In the genomic region with DNA sequence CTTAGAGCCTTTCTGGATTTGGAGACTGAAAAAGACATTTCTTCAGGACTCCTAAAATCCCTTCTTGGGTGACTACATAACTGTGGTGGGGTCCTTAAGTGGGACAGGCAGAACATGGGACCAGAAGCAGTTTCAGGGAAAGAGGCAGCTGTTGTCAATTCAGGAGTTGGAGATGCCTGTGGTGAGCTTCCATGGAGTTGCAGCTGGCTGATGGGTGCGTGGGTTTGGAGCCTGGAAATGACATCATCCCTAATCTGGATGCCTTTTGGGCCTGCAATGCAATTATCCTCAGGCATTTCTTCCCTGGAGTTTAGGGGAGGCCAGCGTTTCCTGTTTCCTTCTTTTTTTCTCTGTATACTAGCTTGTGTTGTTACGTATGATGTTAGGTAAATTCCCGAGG, we compare ENCODE assay signal across 15 mouse cellular contexts. TPM values are rescaled to one million over a fixed set of nuclear protein-coding genes. Genes with fewer than 3 reads are reported as not detected.
DNase-seq lines count a peak whose midpoint lies in the region; ATAC-seq and TF ChIP-seq lines count a peak whose summit lies in the region.
"Had no signal": no experiment of that assay in that cellular context is flagged by ENCODE, and none has a peak within 500 bp of the region (broad histone marks: within the 10 kb centered on the region; RNA-seq: fewer than 3 reads in every experiment).

No protein-coding gene starts in this region.

- H3K4me3 ChIP-seq in heart, embryonic 10.5 days: no peak overlapping the region
- no peak overlapping the region for H3K4me3 ChIP-seq in embryonic facial prominence, embryonic 13.5 days
- no peak overlapping the region for H3K4me3 ChIP-seq in heart, embryonic 14.5 days (ENCODE audit: control insufficient read depth in 1 of 2, insufficient read depth in 1 of 2, low read depth in 1 of 2, low read length in 2 of 2)
- H3K4me3 ChIP-seq in myocyte: no peak overlapping the region
- H3K4me3 ChIP-seq: forebrain, embryonic 15.5 days had no signal

- H3K9me3 ChIP-seq in heart, embryonic 10.5 days: no peaks in the 10 kb centered on the region
- H3K9me3 ChIP-seq in embryonic facial prominence, embryonic 13.5 days: no peaks in the 10 kb centered on the region
- H3K9me3 ChIP-seq in heart, embryonic 14.5 days (ENCODE audit: control insufficient read depth, low read length): no peaks in the 10 kb centered on the region
- H3K9me3 ChIP-seq: forebrain, embryonic 15.5 days had no signal

- no peak overlapping the region for H3K4me2 ChIP-seq in embryonic facial prominence, embryonic 13.5 days
- H3K4me2 ChIP-seq in heart, embryonic 14.5 days (ENCODE audit: low read length): no peak overlapping the region
- peak overlapping the region; percentile 59 for H3K4me2 ChIP-seq in myocyte (ENCODE audit: low read depth)
- H3K4me2 ChIP-seq: forebrain, embryonic 15.5 days had no signal

- H3K4me1 ChIP-seq in heart, embryonic 10.5 days: peaks cover 3% of the 10 kb centered on the region; the same call in 1 of the 2 replicates
- peaks cover 12% of the 10 kb centered on the region for H3K4me1 ChIP-seq in embryonic facial prominence, embryonic 13.5 days
- H3K4me1 ChIP-seq in heart, embryonic 14.5 days (ENCODE audit: control insufficient read depth in 2 of 2, insufficient read depth in 2 of 2, low read length in 2 of 2): no peaks in the 10 kb centered on the region; a peak in 1 of 4 replicates
- H3K4me1 ChIP-seq: forebrain, embryonic 15.5 days had no signal

- H3K27me3 ChIP-seq in heart, embryonic 10.5 days (ENCODE audit: insufficient read depth, poor library complexity, severe bottlenecking): no peaks in the 10 kb centered on the region
- H3K27me3 ChIP-seq in embryonic facial prominence, embryonic 13.5 days: no peaks in the 10 kb centered on the region
- H3K27me3 ChIP-seq in heart, embryonic 14.5 days (ENCODE audit: control insufficient read depth, insufficient read depth, low read length): no peaks in the 10 kb centered on the region
- H3K27me3 ChIP-seq in myocyte (ENCODE audit: control insufficient read depth, insufficient read depth, insufficient read length): no peaks in the 10 kb centered on the region
- H3K27me3 ChIP-seq: forebrain, embryonic 15.5 days had no signal

- no peak for TF ChIP-seq POLR2A in myocyte (IDR thresholded peaks at IDR 0.05; ENCODE audit: insufficient read length, low read depth)

- no peaks in the 10 kb centered on the region for H3K36me3 ChIP-seq in heart, embryonic 10.5 days
- no peaks in the 10 kb centered on the region for H3K36me3 ChIP-seq in embryonic facial prominence, embryonic 13.5 days
- no peaks in the 10 kb centered on the region for H3K36me3 ChIP-seq in heart, embryonic 14.5 days (ENCODE audit: control insufficient read depth, insufficient read depth, low read length)
- H3K36me3 ChIP-seq in myocyte (ENCODE audit: control insufficient read depth, insufficient read depth): no peaks in the 10 kb centered on the region
- H3K36me3 ChIP-seq: forebrain, embryonic 15.5 days had no signal

- H3ac ChIP-seq in myocyte (ENCODE audit: control insufficient read depth, insufficient read length): no peak overlapping the region

- no peak overlapping the region; the same call in 1 of the 2 replicates for H3K27ac ChIP-seq in heart, embryonic 10.5 days
- H3K27ac ChIP-seq in embryonic facial prominence, embryonic 13.5 days: peak overlapping the region; percentile 33
- H3K27ac ChIP-seq in heart, embryonic 14.5 days (replicated peaks in 1 of 2; ENCODE audit: control insufficient read depth in 1 of 2, insufficient read depth in 1 of 2, low read depth in 2 of 2, low read length in 2 of 2): peak overlapping the region; percentile 40 to 59; a peak in 3 of 4 replicates
- H3K27ac ChIP-seq: forebrain, embryonic 15.5 days had no signal

- 46% methylated on average over 4 of the region's 4 CpGs for WGBS in heart, embryonic 10.5 days
- 17% methylated on average over 4 of the region's 4 CpGs for WGBS in embryonic facial prominence, embryonic 13.5 days
- WGBS in heart, embryonic 14.5 days: 51% methylated on average over 4 of the region's 4 CpGs

- H3K9ac ChIP-seq in embryonic facial prominence, embryonic 13.5 days: no peak overlapping the region
- no peak overlapping the region for H3K9ac ChIP-seq in heart, embryonic 14.5 days (ENCODE audit: low read length)
- H3K9ac ChIP-seq: forebrain, embryonic 15.5 days had no signal

- DNase-seq in heart, adult 11 months: peak; percentile 96
- no peak for DNase-seq in heart, embryonic 10.5 days (ENCODE audit: low spot score)
- DNase-seq in left cerebral cortex, adult 9 months (ENCODE audit: low spot score in 2 of 2): no peak
- DNase-seq in adrenal gland, adult 2 months: no peak
- DNase-seq in urinary bladder, adult 18-20 months (ENCODE audit: low spot score in 2 of 2): no peak
- DNase-seq: embryo, embryonic 11 days; thymus, adult 2 months had no signal

- H3K79me2 ChIP-seq in myocyte (ENCODE audit: control insufficient read depth, insufficient read depth): no peaks in the 10 kb centered on the region

- no peak for ATAC-seq in embryonic facial prominence, embryonic 13.5 days (ENCODE audit: insufficient number of reproducible peaks, insufficient read depth, low FRiP score, low TSS enrichment, low read depth)
- ATAC-seq in heart, embryonic 14.5 days (ENCODE audit: insufficient number of reproducible peaks, insufficient read depth, low FRiP score, low read depth): no peak
- ATAC-seq: forebrain, embryonic 15.5 days; intestine, embryonic 16.5 days had no signal

TF ChIP-seq in myocyte, 11 proteins besides CTCF, POLR2A, EP300 and RAD21:
- TF ChIP-seq MYOG (IDR thresholded peaks at IDR 0.05; ENCODE audit: control insufficient read depth in 1 of 3, insufficient read depth in 1 of 3, insufficient read length in 2 of 3, low read depth in 2 of 3) (peak; percentile 68 to 95 (median 83)), TCF12 (IDR thresholded peaks at IDR 0.05; ENCODE audit: insufficient read depth, poor library complexity, severe bottlenecking) (peak; percentile 69), USF1 (IDR thresholded peaks at IDR 0.05; ENCODE audit: low read depth) (no peak), CEBPB (IDR thresholded peaks at IDR 0.05; ENCODE audit: insufficient read depth, poor library complexity, severe bottlenecking) (0 out of 2 replicates have a peak, but pooled peaks have one; percentile 48), MYOD1 (IDR thresholded peaks at IDR 0.05; ENCODE audit: control insufficient read depth in 1 of 3, insufficient read length in 2 of 3, low read depth in 2 of 3) (peak in 2 of 3 experiments; percentile 92 to 93), MAX (IDR thresholded peaks at IDR 0.05; ENCODE audit: low read depth) (no peak), TCF3 (IDR thresholded peaks at IDR 0.05; ENCODE audit: insufficient read length, low read depth) (peak; percentile 31)

RNA-seq across cellular contexts. Expression of a gene that starts 31.7 kb away (rescaled TPM):
- polyA plus RNA-seq in heart, embryonic 10.5 days (2016; fragmentation: Nextera tagmentation; extraction: Ambion mirVana): 0.24 TPM in 1 of 2 replicates, not detected in the other
- polyA plus RNA-seq in embryonic facial prominence, embryonic 13.5 days (2015; fragmentation: Nextera tagmentation; extraction: Ambion mirVana): 0.29 TPM in 1 of 2 replicates, not detected in the other
- not detected in 2 replicates for polyA plus RNA-seq in heart, embryonic 14.5 days (2014; fragmentation: Nextera tagmentation; extraction: Ambion mirVana)
- polyA plus RNA-seq in myocyte (2012; fragmentation: generic; extraction: Trizol): 0.10 TPM
- not detected for total RNA-seq in adrenal gland, adult 2 months (2021)
- not detected in 2 replicates for polyA plus RNA-seq in adrenal gland, adult 2 months (2012; rRNA removed)
- total RNA-seq: granulocyte monocyte progenitor cell, adult 5-6 weeks; left cerebral cortex, postnatal 25 days had no signal
- polyA plus RNA-seq: forebrain, embryonic 15.5 days; intestine, embryonic 16.5 days; liver, embryonic 16.5 days; thymus, adult 2 months had no signal
